Mouse (Mus musculus): ENCODE data around the gene Nell2.

GRCm38 (mm10) chr15:95481585-95481984, 46.8 kb downstream of the Nell2 start:
- TF ChIP-seq CTCF (IDR thresholded peaks at IDR 0.05; ENCODE audit: extremely low read depth, insufficient read length, insufficient replicate concordance, low read depth, low read length): no peak
- TF ChIP-seq POLR2A (IDR thresholded peaks at IDR 0.05; ENCODE audit: low read depth, low read length): no peak

Measured in small intestine, adult 2 months (tissue).